Mouse (Mus musculus) olfactory bulb, adult 2 months (tissue): ENCODE measurements at regions not wholly inside any gene's neighbourhood (a gene's known extent, or its start where the extent isn't known, plus 50 kb on each side); places are given as distances from the start of the nearest gene placed in this dataset.

ENCODE experiments used
- H3K27ac ChIP-seq: fragments of 200-500 bp; 2 replicates; pipeline ENCODE4 v1.5.1; 2012; ENCODE audit warnings: low read depth, low read length; ENCODE audit not compliant: insufficient read depth
- H3K4me1 ChIP-seq: fragments of 200-500 bp; 2 replicates; pipeline ENCODE4 v1.6.1; 2012; ENCODE audit warnings: low read length; ENCODE audit not compliant: control insufficient read depth, insufficient read depth
- H3K4me3 ChIP-seq: fragments of 200-500 bp; 2 replicates; pipeline ENCODE4 v1.5.1; 2012; ENCODE audit warnings: mild to moderate bottlenecking, low read depth, low read length, moderate library complexity; ENCODE audit not compliant: insufficient read depth
- CTCF ChIP-seq: fragments of 200-500 bp; IDR thresholded peaks from 2 replicates; pipeline ENCODE4 v1.5.1; 2012; ENCODE audit warnings: low read depth, mild to moderate bottlenecking, low read length, moderate library complexity; ENCODE audit not compliant: insufficient read depth
- POLR2A ChIP-seq: fragments of 200-500 bp; IDR thresholded peaks from 2 replicates; pipeline ENCODE4 v1.6.1; 2012; ENCODE audit warnings: mild to moderate bottlenecking, low read depth, low read length, moderate library complexity; ENCODE audit not compliant: insufficient read depth
- WGBS: fragments of 180-500 bp; shearing (Covaris S2); methylation state at CpG from one replicate; pipeline ENCODE4 v1.1.7; 2018; 5-methylcytosine and 5-hydroxymethylcytosine counted together

GRCm38 (mm10) chr1:137254634-137255033 lies 294.4 kb upstream of the Nr5a2 start:
- Histone ChIP-seq H3K4me1 (no peaks in the 10 kb centered on the region), H3K4me3 (no peak overlapping the region), H3K27ac (no peak overlapping the region)
- TF ChIP-seq POLR2A (no peak), CTCF (no peak)
- 97% methylated on average over 1 of the region's 1 CpGs for WGBS

GRCm38 (mm10) chr1:137227098-137227485 lies 266.8 kb upstream of the Nr5a2 start:
- whole genome bisulfite sequencing, result 72% methylated on average over 4 of the region's 4 CpGs
- Histone ChIP-seq H3K27ac (no peak overlapping the region), H3K4me1 (no peaks in the 10 kb centered on the region), H3K4me3 (no peak overlapping the region)
- no peak for TF ChIP-seq CTCF
- TF ChIP-seq POLR2A, result no peak

- TF ChIP-seq CTCF, result no peak
- no peak for TF ChIP-seq POLR2A
- WGBS, result 81% methylated on average over 6 of the region's 6 CpGs
- no peak overlapping the region for H3K27ac ChIP-seq
- no peak overlapping the region for H3K4me3 ChIP-seq
- peaks cover 3% of the 10 kb centered on the region for H3K4me1 ChIP-seq
These were observed 266.3 kb upstream of the Nr5a2 start for GRCm38 (mm10) chr1:137226479-137227097.

- TF ChIP-seq CTCF, result no peak
- no peak for TF ChIP-seq POLR2A
- Histone ChIP-seq H3K4me1 (peaks cover 8% of the 10 kb centered on the region), H3K27ac (no peak overlapping the region), H3K4me3 (no peak overlapping the region)
- WGBS, result 34% methylated on average over 3 of the region's 3 CpGs
These were observed 265.2 kb upstream of the Nr5a2 start for GRCm38 (mm10) chr1:137225418-137225817.

GRCm38 (mm10) chr1:137223052-137223451 lies 262.8 kb upstream of the Nr5a2 start:
- Histone ChIP-seq H3K27ac (no peak overlapping the region), H3K4me3 (no peak overlapping the region), H3K4me1 (peaks cover 8% of the 10 kb centered on the region)
- WGBS, result 82% methylated on average over 10 of the region's 10 CpGs
- TF ChIP-seq POLR2A, result no peak
- no peak for TF ChIP-seq CTCF

- WGBS, result 6% methylated on average over 25 of the region's 25 CpGs
- TF ChIP-seq CTCF, result no peak
- TF ChIP-seq POLR2A, result no peak
- Histone ChIP-seq H3K4me1 (peaks cover 8% of the 10 kb centered on the region), H3K27ac (no peak overlapping the region), H3K4me3 (peak overlapping the region; percentile 28)
These were observed 261.1 kb upstream of the Nr5a2 start for GRCm38 (mm10) chr1:137221087-137222057.

GRCm38 (mm10) chr1:137220226-137220625 lies 260.0 kb upstream of the Nr5a2 start:
- Histone ChIP-seq H3K4me1 (peaks cover 8% of the 10 kb centered on the region), H3K4me3 (no peak overlapping the region), H3K27ac (no peak overlapping the region)
- WGBS, result 49% methylated on average over 6 of the region's 6 CpGs
- TF ChIP-seq CTCF (no peak), POLR2A (no peak)

- H3K4me1 ChIP-seq, result peaks cover 8% of the 10 kb centered on the region
These were observed 258.4 kb upstream of the Nr5a2 start for GRCm38 (mm10) chr1:137218611-137219010.

GRCm38 (mm10) chr1:137218096-137218495 lies 257.8 kb upstream of the Nr5a2 start:
- no peak overlapping the region for H3K4me3 ChIP-seq
- H3K27ac ChIP-seq, result no peak overlapping the region
- no peak for TF ChIP-seq POLR2A
- no peak for TF ChIP-seq CTCF
- H3K4me1 ChIP-seq, result peaks cover 8% of the 10 kb centered on the region
- WGBS, result 72% methylated on average over 4 of the region's 4 CpGs

More at GRCm38 (mm10) chr1:137218611-137219010, 258.4 kb upstream of the Nr5a2 start:
- TF ChIP-seq POLR2A (no peak), CTCF (no peak)
- WGBS, result 87% methylated on average over 11 of the region's 11 CpGs
- Histone ChIP-seq H3K4me3 (no peak overlapping the region), H3K27ac (no peak overlapping the region)
